Mouse (Mus musculus): Measurements from ENCODE around the gene Cks2.

GRCm38 (mm10) chr13:51598063-51598462 is 47.0 kb upstream of the Cks2 start:
- TF ChIP-seq POLR2A (IDR thresholded peaks at IDR 0.05; ENCODE audit: borderline replicate concordance, low read depth, low read length) (no peak), CTCF (IDR thresholded peaks at IDR 0.05; ENCODE audit: low read depth, low read length) (no peak)
